Mouse (Mus musculus) cerebellum, adult 8-10 months (tissue): ENCODE results near the gene Cntn4.

Source experiments
- DNase-seq: peaks from one replicate; pipeline ENCODE4 v3.0.0; 2022

Gene Cntn4

GRCm38 (mm10) chr6:106466267-106467029 is 789.0 kb downstream of the Cntn4 start:
- DNase-seq: no peak

- DNase-seq: no peak
These were observed 794.6 kb downstream of the Cntn4 start for GRCm38 (mm10) chr6:106471840-106472608.

GRCm38 (mm10) chr6:106473871-106474270 is 796.4 kb downstream of the Cntn4 start:
- DNase-seq: no peak

- DNase-seq: no peak
These were observed 804.1 kb downstream of the Cntn4 start for GRCm38 (mm10) chr6:106481533-106481932.

GRCm38 (mm10) chr6:106496303-106496702 is 818.8 kb downstream of the Cntn4 start:
- no peak for DNase-seq

GRCm38 (mm10) chr6:106499166-106499565 is 821.7 kb downstream of the Cntn4 start:
- no peak for DNase-seq

GRCm38 (mm10) chr6:106503961-106504360 is 826.5 kb downstream of the Cntn4 start:
- DNase-seq: no peak

- DNase-seq: no peak
These were observed 842.9 kb downstream of the Cntn4 start for GRCm38 (mm10) chr6:106520367-106520766.

- peak; percentile 17 for DNase-seq
These were observed 866.0 kb downstream of the Cntn4 start for GRCm38 (mm10) chr6:106543500-106543899.

- no peak for DNase-seq
These were observed 884.2 kb downstream of the Cntn4 start for GRCm38 (mm10) chr6:106561649-106562048.

- DNase-seq: no peak
These were observed 887.9 kb downstream of the Cntn4 start for GRCm38 (mm10) chr6:106565316-106565715.

- no peak for DNase-seq
These were observed 888.5 kb downstream of the Cntn4 start for GRCm38 (mm10) chr6:106565769-106566459.

- DNase-seq: no peak
These were observed 889.6 kb downstream of the Cntn4 start for GRCm38 (mm10) chr6:106566929-106567621.

GRCm38 (mm10) chr6:106580124-106580523 is 902.7 kb downstream of the Cntn4 start:
- no peak for DNase-seq

- DNase-seq: no peak
These were observed 916.3 kb downstream of the Cntn4 start for GRCm38 (mm10) chr6:106593756-106594155.

GRCm38 (mm10) chr6:106617081-106617480 is 939.6 kb downstream of the Cntn4 start:
- DNase-seq: no peak

GRCm38 (mm10) chr6:106621188-106621749 is 943.8 kb downstream of the Cntn4 start:
- DNase-seq: no peak

- no peak for DNase-seq
These were observed 965.6 kb downstream of the Cntn4 start for GRCm38 (mm10) chr6:106643026-106643425.

GRCm38 (mm10) chr6:106645496-106646211 is 968.2 kb downstream of the Cntn4 start:
- peak; percentile 57 for DNase-seq

- DNase-seq: no peak
These were observed 969.5 kb downstream of the Cntn4 start for GRCm38 (mm10) chr6:106646945-106647344.

- DNase-seq: peak; percentile 23
These were observed 986.6 kb downstream of the Cntn4 start for GRCm38 (mm10) chr6:106663780-106664651.
